Mouse (Mus musculus): Measurements from ENCODE around the gene Gm1604a.
A peak's percentile ranks its signal among the peaks of the same experiment; 100 is the strongest.
"Not testable (repeated sequence)": the region's sequence is repeated elsewhere in the genome, so short reads cannot be mapped to it uniquely, and the experiment has no call there.

Gm1604a gene

GRCm38 (mm10) chr17:7069561-7070240, 44.3 kb downstream of the Gm1604a start:
- DNase-seq = not testable (repeated sequence)

- DNase-seq = peak; percentile 38
Measured at GRCm38 (mm10) chr17:7074494-7074893, 49.1 kb downstream of the Gm1604a start.

GRCm38 (mm10) chr17:7075519-7075918, 50.2 kb downstream of the Gm1604a start:
- DNase-seq = not testable (repeated sequence)

GRCm38 (mm10) chr17:7079558-7079957, 54.2 kb downstream of the Gm1604a start:
- peak; percentile 66 for DNase-seq

GRCm38 (mm10) chr17:7084523-7084922, 59.2 kb downstream of the Gm1604a start:
- not testable (repeated sequence) for DNase-seq

- DNase-seq = not testable (repeated sequence)
Measured at GRCm38 (mm10) chr17:7085469-7086168, 60.3 kb downstream of the Gm1604a start.

GRCm38 (mm10) chr17:7086836-7087235, 61.5 kb downstream of the Gm1604a start:
- DNase-seq = not testable (repeated sequence)

- DNase-seq = not testable (repeated sequence)
Measured at GRCm38 (mm10) chr17:7097835-7098519, 72.6 kb downstream of the Gm1604a start.

GRCm38 (mm10) chr17:7099096-7099495, 73.7 kb downstream of the Gm1604a start:
- not testable (repeated sequence) for DNase-seq

- not testable (repeated sequence) for DNase-seq
Measured at GRCm38 (mm10) chr17:7102945-7103344, 77.6 kb downstream of the Gm1604a start.

- not testable (repeated sequence) for DNase-seq
Measured at GRCm38 (mm10) chr17:7111658-7112057, 86.3 kb downstream of the Gm1604a start.

- not testable (repeated sequence) for DNase-seq
Measured at GRCm38 (mm10) chr17:7116265-7116664, 90.9 kb downstream of the Gm1604a start.

GRCm38 (mm10) chr17:7120835-7121234, 95.5 kb downstream of the Gm1604a start:
- not testable (repeated sequence) for DNase-seq

GRCm38 (mm10) chr17:7122554-7122953, 97.2 kb downstream of the Gm1604a start:
- DNase-seq = not testable (repeated sequence)

GRCm38 (mm10) chr17:7126475-7126874, 101.1 kb downstream of the Gm1604a start:
- not testable (repeated sequence) for DNase-seq

- not testable (repeated sequence) for DNase-seq
Measured at GRCm38 (mm10) chr17:7134002-7134401, 108.6 kb downstream of the Gm1604a start.

- not testable (repeated sequence) for DNase-seq
Measured at GRCm38 (mm10) chr17:7135277-7135676, 109.9 kb downstream of the Gm1604a start.

All from right cerebral cortex, postnatal 4 days (tissue).